Mouse (Mus musculus): ENCODE measurements around the gene Gal.

DNA sequence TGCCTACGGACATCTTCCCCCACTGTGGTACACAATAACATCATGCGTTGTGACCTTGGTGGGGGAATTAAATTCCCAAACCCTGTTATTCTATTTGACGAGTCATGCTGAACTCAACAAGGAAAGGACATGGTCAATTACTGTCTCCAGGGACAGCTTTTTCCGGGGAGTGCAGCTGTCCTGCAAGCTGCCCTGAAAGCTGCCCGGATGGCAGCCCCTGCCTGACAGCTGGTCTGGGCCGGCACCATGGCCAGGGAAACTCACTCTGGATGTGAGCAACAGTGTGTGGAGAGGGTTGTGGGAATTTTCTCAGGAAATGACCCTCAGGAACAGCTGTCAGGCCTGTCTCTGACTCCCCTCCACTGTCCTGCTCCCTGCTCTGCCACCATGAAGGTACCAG lies 8.1 kb upstream of the Gal start:
- TF ChIP-seq CTCF (IDR thresholded peaks at IDR 0.05; ENCODE audit: borderline replicate concordance, extremely low read depth, insufficient read depth, insufficient read length) (no peak), POLR2A (IDR thresholded peaks at IDR 0.05; ENCODE audit: borderline replicate concordance, extremely low read depth, insufficient read depth, insufficient read length, poor library complexity, severe bottlenecking) (no peak)
